Mouse (Mus musculus): ENCODE measurements around the gene Gm45208.

- no peak for TF ChIP-seq CTCF (IDR thresholded peaks at IDR 0.05; ENCODE audit: low read depth, low read length)
- TF ChIP-seq GATA2 (IDR thresholded peaks at IDR 0.05; ENCODE audit: borderline replicate concordance, low read depth, low read length), result no peak
Observed at GRCm38 (mm10) chrX:7745429-7745828, 23.4 kb downstream of the Gm45208 start.

Measured in G1E (cell line).